ENCODE assay signal across 21 mouse cellular contexts in genomic region chr11:70174491-70174890, GRCm38 (mm10). TPM values are rescaled to one million over a fixed set of nuclear protein-coding genes. Genes with fewer than 3 reads are reported as not detected.
DNase-seq lines count a peak whose midpoint lies in the region; ATAC-seq and TF ChIP-seq lines count a peak whose summit lies in the region.
"Had no signal": no experiment of that assay in that cellular context is flagged by ENCODE, and none has a peak within 500 bp of the region (broad histone marks: within the 10 kb centered on the region; RNA-seq: fewer than 3 reads in every experiment).

No protein-coding gene starts in this region.

- H3K4me3 ChIP-seq in kidney, embryonic 15.5 days (replicated peaks), result no peak overlapping the region
- H3K4me3 ChIP-seq in bone marrow macrophage, adult 2 months (ENCODE audit: insufficient read depth, low read length), result no peak overlapping the region
- no peak overlapping the region for H3K4me3 ChIP-seq in intestine, embryonic 16.5 days (ENCODE audit: low read length)
- H3K4me3 ChIP-seq: embryonic facial prominence, embryonic 12.5 days; forebrain, embryonic 15.5 days; heart, adult 2 months; heart, embryonic 12.5 days; hindbrain, embryonic 10.5 days had no signal

- no peak for ATAC-seq in kidney, embryonic 15.5 days (replicated peaks; ENCODE audit: low FRiP score)
- no peak for ATAC-seq in intestine, embryonic 16.5 days
- ATAC-seq: forebrain, embryonic 15.5 days had no signal

- no peak overlapping the region for H3K9ac ChIP-seq in kidney, embryonic 15.5 days
- H3K9ac ChIP-seq in intestine, embryonic 16.5 days (ENCODE audit: low read depth, low read length), result no peak overlapping the region
- H3K9ac ChIP-seq: embryonic facial prominence, embryonic 12.5 days; forebrain, embryonic 15.5 days; heart, embryonic 12.5 days; hindbrain, embryonic 14.5 days had no signal

- H3K27me3 ChIP-seq in kidney, embryonic 15.5 days, result no peaks in the 10 kb centered on the region
- no peaks in the 10 kb centered on the region for H3K27me3 ChIP-seq in intestine, embryonic 16.5 days (replicated peaks; ENCODE audit: control insufficient read depth, insufficient read depth, low read length)
- H3K27me3 ChIP-seq: embryonic facial prominence, embryonic 12.5 days; forebrain, embryonic 15.5 days; heart, embryonic 12.5 days had no signal

- 78% methylated on average over 4 of the region's 4 CpGs for WGBS in kidney, embryonic 15.5 days
- WGBS in intestine, embryonic 16.5 days, result 81% methylated on average over 4 of the region's 4 CpGs

- DNase-seq in kidney, adult 18-20 months, result peak; percentile 64
- peak; percentile 47 for DNase-seq in kidney, postnatal 10 days
- DNase-seq in left cerebral cortex, postnatal 25 days (ENCODE audit: low spot score in 2 of 2), result no peak
- DNase-seq: adrenal gland, adult 8-10 months; adrenal gland, postnatal 36 days; cerebellum, adult 11 months; cerebellum, adult 8-10 months; cerebellum, postnatal 14 days; embryo, embryonic 11 days; gastrocnemius, postnatal 10 days; heart, adult 2 months had no signal

- H3K36me3 ChIP-seq in kidney, embryonic 15.5 days, result no peaks in the 10 kb centered on the region
- H3K36me3 ChIP-seq in intestine, embryonic 16.5 days (ENCODE audit: control insufficient read depth, insufficient read depth, low read length), result no peaks in the 10 kb centered on the region
- H3K36me3 ChIP-seq: embryonic facial prominence, embryonic 12.5 days; forebrain, embryonic 15.5 days; heart, embryonic 12.5 days; hindbrain, embryonic 10.5 days had no signal

- no peak overlapping the region for H3K27ac ChIP-seq in kidney, embryonic 15.5 days
- H3K27ac ChIP-seq in bone marrow macrophage, adult 2 months (ENCODE audit: insufficient read depth, low read depth, low read length), result peak overlapping the region; percentile 29
- no peak overlapping the region for H3K27ac ChIP-seq in intestine, embryonic 16.5 days (ENCODE audit: low read length)
- H3K27ac ChIP-seq: embryonic facial prominence, embryonic 12.5 days; forebrain, embryonic 15.5 days; heart, adult 2 months; hindbrain, embryonic 10.5 days; hindbrain, embryonic 14.5 days had no signal

- H3K4me1 ChIP-seq in kidney, embryonic 15.5 days, result no peaks in the 10 kb centered on the region
- H3K4me1 ChIP-seq in bone marrow macrophage, adult 2 months (ENCODE audit: control insufficient read depth, insufficient read depth, low read length), result peaks cover 10% of the 10 kb centered on the region
- H3K4me1 ChIP-seq in intestine, embryonic 16.5 days (ENCODE audit: control insufficient read depth, insufficient read depth, low read length), result no peaks in the 10 kb centered on the region
- H3K4me1 ChIP-seq: forebrain, embryonic 15.5 days; heart, embryonic 12.5 days; hindbrain, embryonic 10.5 days had no signal

- no peak for TF ChIP-seq CTCF in bone marrow macrophage, adult 2 months (IDR thresholded peaks at IDR 0.05; ENCODE audit: low read depth, low read length)

- H3K4me2 ChIP-seq in kidney, embryonic 15.5 days, result no peak overlapping the region
- H3K4me2 ChIP-seq in intestine, embryonic 16.5 days (ENCODE audit: low read depth, low read length), result no peak overlapping the region
- H3K4me2 ChIP-seq: embryonic facial prominence, embryonic 12.5 days; forebrain, embryonic 15.5 days; heart, embryonic 12.5 days; hindbrain, embryonic 14.5 days had no signal

- H3K9me3 ChIP-seq in kidney, embryonic 15.5 days (replicated peaks), result no peaks in the 10 kb centered on the region
- H3K9me3 ChIP-seq in intestine, embryonic 16.5 days (ENCODE audit: control insufficient read depth, low read length), result no peaks in the 10 kb centered on the region
- H3K9me3 ChIP-seq: embryonic facial prominence, embryonic 12.5 days; forebrain, embryonic 15.5 days had no signal

- intact Hi-C loops in left cerebral cortex, postnatal 25 days (cut with DNase I), result no loop called here

- no peak for TF ChIP-seq POLR2A in bone marrow macrophage, adult 2 months (IDR thresholded peaks at IDR 0.05; ENCODE audit: borderline replicate concordance, low read depth, low read length)

RNA-seq across cellular contexts. Expression of gene Clec10a, which starts 18.5 kb away (rescaled TPM):
- 1.8 TPM in 1 of 2 replicates, not detected in the other for polyA plus RNA-seq in kidney, embryonic 15.5 days (2015; fragmentation: Nextera tagmentation; extraction: Ambion mirVana)
- 106 and 116 TPM in 2 replicates for polyA plus RNA-seq in bone marrow macrophage, adult 2 months (2012; ENCODE audit: insufficient read depth, insufficient read length, missing spikeins)
- total RNA-seq in left cerebral cortex, postnatal 25 days (2021), result 1 to 10 TPM; 2.3 to 2.4 TPM
- polyA plus RNA-seq in intestine, embryonic 16.5 days (2015; fragmentation: Nextera tagmentation; extraction: Ambion mirVana), result 0.99 and 1.7 TPM in 2 replicates
- polyA plus RNA-seq: heart, embryonic 12.5 days had no signal

RNA-seq across cellular contexts. Expression of gene Slc16a11, which starts 38.1 kb away (rescaled TPM):
- polyA plus RNA-seq in kidney, embryonic 15.5 days (2015; fragmentation: Nextera tagmentation; extraction: Ambion mirVana), result 4.3 and 5.8 TPM in 2 replicates
- not detected in 2 replicates for polyA plus RNA-seq in bone marrow macrophage, adult 2 months (2012; ENCODE audit: insufficient read depth, insufficient read length, missing spikeins)
- total RNA-seq in left cerebral cortex, postnatal 25 days (2021), result 10 to 100 TPM; 23.9 to 27.1 TPM
- polyA plus RNA-seq in intestine, embryonic 16.5 days (2015; fragmentation: Nextera tagmentation; extraction: Ambion mirVana), result 2.7 TPM in 2 replicates
- total RNA-seq: gastrocnemius, postnatal 4 days had no signal

RNA-seq across cellular contexts. Expression of gene Mgl2, which starts 44.4 kb away (rescaled TPM):
- 0.27 and 0.31 TPM in 2 replicates for polyA plus RNA-seq in kidney, embryonic 15.5 days (2015; fragmentation: Nextera tagmentation; extraction: Ambion mirVana)
- 7.7 and 7.8 TPM in 2 replicates for polyA plus RNA-seq in bone marrow macrophage, adult 2 months (2012; ENCODE audit: insufficient read depth, insufficient read length, missing spikeins)
- under 1 TPM; 0.44 to 0.50 TPM for total RNA-seq in left cerebral cortex, postnatal 25 days (2021)
- 0.56 and 0.66 TPM in 2 replicates for polyA plus RNA-seq in intestine, embryonic 16.5 days (2015; fragmentation: Nextera tagmentation; extraction: Ambion mirVana)
- polyA plus RNA-seq: embryonic facial prominence, embryonic 12.5 days; forebrain, embryonic 11.5 days; heart, embryonic 12.5 days; hindbrain, embryonic 10.5 days had no signal

RNA-seq across cellular contexts. Expression of gene Slc16a13, which starts 46.4 kb away (rescaled TPM):
- 13.3 TPM in 2 replicates for polyA plus RNA-seq in kidney, embryonic 15.5 days (2015; fragmentation: Nextera tagmentation; extraction: Ambion mirVana)
- 6.1 and 8.5 TPM in 2 replicates for polyA plus RNA-seq in bone marrow macrophage, adult 2 months (2012; ENCODE audit: insufficient read depth, insufficient read length, missing spikeins)
- 1 to 10 TPM; 7.0 to 8.3 TPM for total RNA-seq in left cerebral cortex, postnatal 25 days (2021)
- polyA plus RNA-seq in intestine, embryonic 16.5 days (2015; fragmentation: Nextera tagmentation; extraction: Ambion mirVana), result 15.9 and 18.0 TPM in 2 replicates

RNA-seq across cellular contexts. Expression of gene Bcl6b, which starts 55.1 kb away (rescaled TPM):
- 26.9 and 28.4 TPM in 2 replicates for polyA plus RNA-seq in kidney, embryonic 15.5 days (2015; fragmentation: Nextera tagmentation; extraction: Ambion mirVana)
- 0.32 and 0.70 TPM in 2 replicates for polyA plus RNA-seq in bone marrow macrophage, adult 2 months (2012; ENCODE audit: insufficient read depth, insufficient read length, missing spikeins)
- total RNA-seq in left cerebral cortex, postnatal 25 days (2021), result 1 to 10 TPM; 1.7 to 2.2 TPM
- 10.3 and 10.4 TPM in 2 replicates for polyA plus RNA-seq in intestine, embryonic 16.5 days (2015; fragmentation: Nextera tagmentation; extraction: Ambion mirVana)

Comparison
In these comparisons a context has a peak if more than half of its experiments do, and no peak if none do; other contexts are left out.
1. DNase-seq: peak in kidney, adult 18-20 months (single experiment) and kidney, postnatal 10 days (single experiment); none in left cerebral cortex, postnatal 25 days (0 of 2).
2. RNA of gene Clec10a, which starts 18.5 kb away (polyA plus RNA-seq): 106 to 116 TPM in bone marrow macrophage, adult 2 months; 0.99 to 1.7 TPM in intestine, embryonic 16.5 days and 1.8 TPM in kidney, embryonic 15.5 days; every median in the first group is over 10 times any median in the second.